12 mouse cellular contexts compared by ENCODE assay signal in the genomic region with DNA sequence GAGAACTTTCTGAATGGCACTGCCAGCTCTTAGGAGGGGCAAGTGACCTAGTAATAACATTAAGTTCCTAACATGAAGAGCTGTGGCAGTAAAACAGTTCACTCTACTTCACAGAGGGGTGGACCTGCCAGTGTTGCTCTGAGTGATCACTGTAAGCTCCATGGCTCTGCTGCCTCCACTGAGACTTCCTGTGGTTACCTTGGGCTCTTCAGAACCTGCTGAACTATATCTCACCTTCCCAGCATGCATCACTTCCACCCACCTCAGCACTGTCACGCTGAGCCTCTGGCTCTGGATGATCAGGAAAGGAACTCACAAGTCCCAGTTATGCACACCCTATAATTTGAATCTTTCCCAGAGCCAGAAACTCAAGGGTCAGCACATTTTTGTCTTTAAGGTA.
A peak's percentile ranks its signal among the peaks of the same experiment; 100 is the strongest.
DNase-seq lines count a peak whose midpoint lies in the region; ATAC-seq lines count a peak whose summit lies in the region.
"Had no signal": no experiment of that assay in that cellular context is flagged by ENCODE, and none has a peak within 500 bp of the region (broad histone marks: within the 10 kb centered on the region; RNA-seq: fewer than 3 reads in every experiment).

No protein-coding gene starts in this region.

- peak; percentile 15 to 29 for DNase-seq in B cell, adult 2 months
- peak; percentile 55 for DNase-seq in lung, postnatal 25 days (ENCODE audit: low spot score)
- peak; percentile 52 for DNase-seq in splenic B cell, adult 2 months (ENCODE audit: low read depth, low spot score)
- no peak for DNase-seq in left cerebral cortex, adult 18-20 months (ENCODE audit: low spot score in 2 of 2)
- DNase-seq in left cerebral cortex, adult 9 months (ENCODE audit: low spot score in 2 of 2), result no peak
- no peak for DNase-seq in adrenal gland, adult 8-10 months
- DNase-seq: left cerebral cortex, postnatal 4 days; midbrain, embryonic 14.5 days; right cerebral cortex, postnatal 25 days had no signal

- peaks cover 3% of the 10 kb centered on the region; the same call in 1 of the 2 replicates for H3K36me3 ChIP-seq in splenic B cell, adult 2 months (ENCODE audit: control insufficient read depth, insufficient read depth, low read length, poor library complexity, severe bottlenecking)

- H3K27me3 ChIP-seq in splenic B cell, adult 2 months (ENCODE audit: control insufficient read depth, insufficient read depth, low read length, poor library complexity, severe bottlenecking), result no peaks in the 10 kb centered on the region
- H3K27me3 ChIP-seq: Patski had no signal

- peak; percentile 92 for ATAC-seq in CD4-positive, CD25-positive, alpha-beta regulatory T cell, adult 4 months
- ATAC-seq in erythroblast, adult 5-6 weeks (replicated peaks; ENCODE audit: low FRiP score, poor library complexity, severe bottlenecking), result no peak
- ATAC-seq: Patski had no signal

Comparison
In these comparisons a context has a peak if more than half of its experiments do, and no peak if none do; other contexts are left out.
1. DNase-seq: peak in B cell, adult 2 months (2 of 2), lung, postnatal 25 days (single experiment) and splenic B cell, adult 2 months (single experiment); none in left cerebral cortex, adult 18-20 months (0 of 2), left cerebral cortex, adult 9 months (0 of 2) and adrenal gland, adult 8-10 months (single experiment).